Mouse (Mus musculus): ENCODE measurements around the gene Olfr378.
A peak's percentile ranks its signal among the peaks of the same experiment; 100 is the strongest.

The Olfr378 gene

DNA sequence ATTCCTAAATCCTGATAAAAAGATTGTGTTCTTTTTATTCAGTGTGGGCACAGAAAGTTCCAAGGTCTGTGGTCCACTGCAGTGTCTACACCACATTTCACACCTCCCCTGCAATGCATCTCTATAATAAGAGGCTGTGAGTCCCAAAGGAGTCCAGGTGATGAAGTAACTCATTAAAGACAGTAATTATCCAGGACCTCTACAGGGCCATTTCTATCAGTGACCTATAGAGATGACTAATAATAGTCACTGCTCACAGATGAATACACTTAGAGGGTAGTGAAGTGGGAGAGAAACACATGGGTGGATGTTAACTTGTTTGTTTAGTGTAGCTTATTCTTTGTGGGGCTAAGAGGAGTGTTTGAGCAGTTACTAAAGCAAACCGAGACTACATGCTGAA, at the start of gene Olfr378:
Gene Olfr378 (minus strand): TSS at position 101 of the 400 bp plus-strand sequence.
- no peak for DNase-seq

DNA sequence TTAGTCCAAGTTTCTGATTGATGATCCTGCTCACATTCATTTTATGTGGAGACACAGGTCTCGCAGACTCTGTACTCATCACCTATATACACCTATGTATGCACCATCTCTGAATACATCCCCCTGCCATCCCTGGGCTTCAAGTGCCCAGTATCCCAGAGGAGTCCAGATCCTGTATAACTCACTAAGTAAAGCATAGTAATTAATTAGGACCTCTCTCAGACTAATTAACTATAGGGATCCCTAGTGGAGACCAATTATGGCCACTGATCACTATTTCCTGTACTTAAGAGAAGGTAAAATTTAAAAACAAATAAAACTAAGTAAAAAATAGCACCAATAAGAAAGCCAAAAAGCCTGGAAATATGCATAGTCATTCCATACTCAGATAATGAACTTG, 29.1 kb upstream of the Olfr378 start, which contains the start of gene Olfr380:
Gene Olfr380 (minus strand): TSS at position 101 of the 400 bp plus-strand sequence.
- DNase-seq, result no peak

DNA sequence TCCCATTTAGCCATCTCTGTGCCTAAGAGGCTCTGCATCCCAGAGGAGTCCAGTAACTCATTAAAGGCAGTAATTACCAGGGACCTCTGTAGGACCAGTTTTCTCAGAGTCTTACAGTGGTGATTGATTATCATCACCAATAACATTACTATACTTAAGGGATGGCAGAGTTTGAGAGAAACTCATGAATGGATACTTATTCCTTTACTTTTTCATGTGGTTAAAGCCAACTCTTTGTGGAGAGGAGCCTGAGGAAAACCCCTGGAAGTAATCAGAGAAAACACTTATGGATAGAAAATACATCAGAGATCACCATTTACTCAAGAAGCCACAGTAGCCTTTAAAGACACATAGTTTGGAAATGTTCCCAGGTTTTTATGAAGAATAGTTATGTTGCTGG, 28.8 kb downstream of the Olfr378 start, which contains the start of gene Olfr1:
Gene Olfr1 (minus strand): TSS at position 101 of the 400 bp plus-strand sequence.
- no peak for DNase-seq

DNA sequence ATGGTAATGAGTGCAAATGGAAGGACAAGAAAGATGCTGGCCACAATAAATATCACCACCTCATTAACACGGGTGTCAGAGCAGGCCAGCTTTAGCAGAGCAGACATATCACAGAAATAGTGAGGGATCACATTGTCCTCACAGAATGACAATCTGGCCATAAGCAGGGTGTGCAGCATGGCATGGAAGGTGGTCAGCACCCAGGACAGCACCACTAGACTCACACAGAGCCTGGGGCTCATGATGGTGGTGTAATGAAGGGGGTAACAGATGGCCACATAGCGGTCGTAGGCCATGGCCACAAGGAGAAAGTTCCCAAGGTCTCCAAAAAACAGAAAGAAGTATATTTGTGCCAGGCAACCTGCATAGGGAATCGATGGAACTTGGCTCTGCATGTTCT, 32.9 kb downstream of the Olfr378 start:
- peak in 1 of 2 experiments; percentile 11 for DNase-seq

Data from kidney, postnatal 36 days (tissue).